Mouse (Mus musculus) ES-Bruce4 (cell line): ENCODE measurements around the gene Src. TPM values are rescaled to one million over a fixed set of nuclear protein-coding genes. Genes with fewer than 3 reads are reported as not detected.
A peak's percentile ranks its signal among the peaks of the same experiment; 100 is the strongest.

Experiments used
- H3K27ac ChIP-seq: 2 replicates; pipeline ENCODE4 v1.5.1; 2012; ENCODE audit warnings: low read length, inconsistent platforms; ENCODE audit not compliant: insufficient read depth
- H3K27me3 ChIP-seq: 2 replicates; pipeline ENCODE4 v1.6.1; 2012; ENCODE audit warnings: mild to moderate bottlenecking, low read length, inconsistent platforms; ENCODE audit not compliant: control insufficient read depth, poor library complexity, insufficient read depth, severe bottlenecking
- H3K36me3 ChIP-seq: 2 replicates; pipeline ENCODE4 v1.6.1; 2012; ENCODE audit warnings: inconsistent platforms, mild to moderate bottlenecking, low read length, moderate library complexity; ENCODE audit not compliant: control insufficient read depth, poor library complexity, insufficient read depth, severe bottlenecking
- H3K4me1 ChIP-seq: one replicate; pipeline ENCODE4 v1.8.1; 2011; ENCODE audit warnings: low read length; ENCODE audit not compliant: control insufficient read depth, insufficient read depth
- H3K4me3 ChIP-seq: 2 replicates; pipeline ENCODE4 v1.5.1; 2011; ENCODE audit warnings: low read depth, mild to moderate bottlenecking, low read length
- H3K9ac ChIP-seq: 2 replicates; pipeline ENCODE4 v1.6.1; 2012; ENCODE audit warnings: low read depth, mild to moderate bottlenecking, inconsistent platforms; ENCODE audit not compliant: poor library complexity, severe bottlenecking
- H3K9me3 ChIP-seq: replicated peaks from 2 replicates; pipeline ENCODE4 v1.6.1; 2012; ENCODE audit warnings: mild to moderate bottlenecking, low read length, inconsistent platforms; ENCODE audit not compliant: control insufficient read depth, poor library complexity, insufficient read depth, severe bottlenecking
- CTCF ChIP-seq: IDR thresholded peaks from one replicate; pipeline ENCODE4 v1.8.1; 2011; ENCODE audit warnings: low read depth, low read length
- EP300 ChIP-seq: IDR thresholded peaks from 2 replicates; pipeline ENCODE4 v1.6.1; 2011; ENCODE audit warnings: low read depth, low read length; ENCODE audit not compliant: insufficient read depth
- POLR2A ChIP-seq: IDR thresholded peaks from one replicate; pipeline ENCODE4 v1.8.1; 2011; ENCODE audit warnings: low read length; ENCODE audit not compliant: insufficient read depth
- polyA plus RNA-seq: library from polyadenylated mRNA; stranded (reverse); fragments of >200 nt; gene quantifications from 2 replicates; pipeline ENCODE4 v1.2.4, GENCODE M21; 2011; ENCODE audit warnings: low read depth; ENCODE audit not compliant: missing spikeins, insufficient read depth, insufficient read length

The Src gene
- polyA plus RNA-seq, 1 experiment: 54.7 TPM

DNA sequence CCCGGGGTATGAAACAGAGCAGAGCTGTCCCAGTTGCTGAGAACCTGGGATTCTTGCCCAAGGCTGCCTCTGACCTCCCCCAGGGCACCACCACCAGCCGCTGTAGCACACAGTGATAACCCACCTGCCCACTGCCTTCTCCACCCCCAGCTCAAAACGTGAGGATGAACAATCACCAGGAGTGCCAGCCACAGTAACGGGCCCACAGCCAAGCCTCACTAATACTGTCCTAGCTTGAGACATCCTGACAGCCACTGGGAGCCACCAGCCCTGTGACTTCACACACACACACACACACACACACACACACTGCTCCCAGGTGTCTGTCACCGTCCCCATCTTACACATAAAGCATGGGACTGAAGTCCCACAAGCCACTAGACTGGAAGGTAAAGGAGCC, 22.9 kb upstream of the Src start:
- H3K36me3 ChIP-seq: no peaks in the 10 kb centered on the region
- H3K27ac ChIP-seq: no peak overlapping the region
- H3K4me1 ChIP-seq: peaks cover 14% of the 10 kb centered on the region
- no peaks in the 10 kb centered on the region for H3K9me3 ChIP-seq
- H3K9ac ChIP-seq: no peak overlapping the region
- no peaks in the 10 kb centered on the region for H3K27me3 ChIP-seq
- TF ChIP-seq CTCF (no peak), EP300 (no peak), POLR2A (no peak)
- H3K4me3 ChIP-seq: no peak overlapping the region

DNA sequence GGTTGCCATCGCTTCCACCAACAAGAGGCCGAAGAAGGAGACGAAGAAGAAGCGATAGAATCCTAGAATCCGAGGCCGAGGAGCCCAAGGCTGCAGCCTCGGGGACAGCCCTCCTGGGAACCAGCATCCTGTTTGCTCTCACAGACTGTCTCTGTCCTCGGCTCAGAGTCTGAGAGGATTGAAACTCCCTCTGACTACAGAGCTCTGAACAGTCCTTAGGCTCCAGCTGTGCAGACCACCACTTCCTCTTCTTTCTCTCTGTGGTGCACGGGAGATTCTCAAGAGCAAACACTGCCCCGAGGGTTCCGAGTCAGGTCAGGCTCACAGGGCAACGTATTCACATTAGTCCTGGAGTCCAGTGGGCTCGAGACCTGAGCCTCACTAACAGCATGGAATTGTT, 22.3 kb upstream of the Src start:
- H3K9ac ChIP-seq: no peak overlapping the region
- H3K27ac ChIP-seq: no peak overlapping the region

DNA sequence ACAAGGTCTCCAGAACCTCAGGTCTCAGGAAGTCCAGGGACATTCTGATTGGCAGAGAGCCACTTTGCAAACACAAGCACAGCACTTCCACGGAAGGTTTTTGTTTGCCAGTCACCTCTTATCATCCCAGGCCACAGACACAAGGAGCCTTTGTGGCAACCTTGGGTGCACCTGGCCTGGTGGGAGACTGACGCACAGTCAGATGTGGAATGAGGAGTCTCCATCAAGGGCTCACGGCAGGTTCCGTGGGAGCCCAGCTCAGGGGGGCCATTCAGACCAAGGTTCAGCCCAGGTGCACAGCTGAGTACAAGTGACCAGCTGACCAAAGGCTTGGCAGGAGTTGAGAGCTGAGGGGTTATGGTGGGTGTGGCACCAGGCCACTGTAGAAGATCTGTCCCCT, 20.9 kb upstream of the Src start:
- Histone ChIP-seq H3K36me3 (no peaks in the 10 kb centered on the region), H3K4me3 (no peak overlapping the region), H3K9me3 (no peaks in the 10 kb centered on the region), H3K27ac (no peak overlapping the region), H3K9ac (no peak overlapping the region), H3K27me3 (no peaks in the 10 kb centered on the region), H3K4me1 (peaks cover 12% of the 10 kb centered on the region)
- TF ChIP-seq EP300 (no peak), POLR2A (no peak), CTCF (no peak)

More for the DNA sequence above, 22.3 kb upstream of the Src start:
- TF ChIP-seq CTCF: no peak
- no peak for TF ChIP-seq EP300
- TF ChIP-seq POLR2A: no peak
- Histone ChIP-seq H3K36me3 (no peaks in the 10 kb centered on the region), H3K4me3 (no peak overlapping the region), H3K9me3 (no peaks in the 10 kb centered on the region), H3K4me1 (peaks cover 14% of the 10 kb centered on the region), H3K27me3 (no peaks in the 10 kb centered on the region)

DNA sequence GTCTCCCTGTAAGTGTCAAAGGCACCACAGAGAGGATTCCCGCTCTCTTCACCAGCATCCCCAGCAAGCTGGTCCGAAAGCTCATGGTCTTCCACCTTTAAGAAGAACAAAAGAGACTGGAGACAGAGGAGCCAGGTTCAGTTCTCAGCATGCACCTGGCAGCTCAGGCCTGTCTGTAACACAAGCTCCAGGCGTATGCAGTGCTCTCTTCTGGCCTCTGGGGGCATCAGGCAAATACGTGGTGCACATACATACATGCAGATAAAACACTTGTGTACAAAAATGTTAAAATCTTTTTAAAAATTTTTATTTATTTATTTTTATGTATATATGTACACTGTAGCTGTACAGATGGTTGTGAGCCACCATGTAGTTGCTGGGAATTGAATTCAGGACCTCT, 19.7 kb upstream of the Src start:
- no peak overlapping the region for H3K4me3 ChIP-seq
- peaks cover 7% of the 10 kb centered on the region for H3K4me1 ChIP-seq
- H3K9me3 ChIP-seq: no peaks in the 10 kb centered on the region
- no peak overlapping the region for H3K9ac ChIP-seq
- no peaks in the 10 kb centered on the region for H3K27me3 ChIP-seq
- TF ChIP-seq POLR2A (no peak), CTCF (peak; percentile 35)
- no peaks in the 10 kb centered on the region for H3K36me3 ChIP-seq
- H3K27ac ChIP-seq: no peak overlapping the region

- no peak overlapping the region for H3K27ac ChIP-seq
- H3K4me1 ChIP-seq: peaks cover 6% of the 10 kb centered on the region
- H3K9ac ChIP-seq: no peak overlapping the region
- H3K27me3 ChIP-seq: no peaks in the 10 kb centered on the region
- no peaks in the 10 kb centered on the region for H3K9me3 ChIP-seq
- no peak for TF ChIP-seq CTCF
- TF ChIP-seq POLR2A: no peak
- TF ChIP-seq EP300: no peak
- H3K36me3 ChIP-seq: no peaks in the 10 kb centered on the region
- no peak overlapping the region for H3K4me3 ChIP-seq
Measured at GRCm38 (mm10) chr2:157399797-157400196, 18.4 kb upstream of the Src start.

DNA sequence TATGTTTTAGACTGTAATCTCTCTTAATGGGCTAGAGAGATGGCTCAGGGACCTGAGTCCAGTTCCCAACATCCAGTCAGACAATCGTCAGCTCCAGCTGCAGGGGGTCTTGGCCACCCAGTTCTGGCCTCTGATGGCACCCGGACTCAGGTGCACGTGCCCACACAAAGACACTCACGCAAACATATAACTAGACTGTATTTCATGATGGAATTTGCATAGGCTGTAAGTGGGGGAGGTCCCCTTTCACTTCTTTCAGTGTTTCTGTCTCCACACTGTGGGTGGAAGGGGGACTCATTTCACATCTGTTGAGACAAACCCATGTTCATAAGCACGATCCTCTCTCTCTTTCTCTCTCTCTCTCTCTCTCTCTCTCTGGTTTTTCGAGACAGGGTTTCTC, 17.8 kb upstream of the Src start:
- Histone ChIP-seq H3K9me3 (no peaks in the 10 kb centered on the region), H3K36me3 (no peaks in the 10 kb centered on the region), H3K27me3 (no peaks in the 10 kb centered on the region), H3K27ac (no peak overlapping the region), H3K9ac (no peak overlapping the region), H3K4me3 (no peak overlapping the region), H3K4me1 (peaks cover 6% of the 10 kb centered on the region)
- TF ChIP-seq EP300 (no peak), POLR2A (no peak), CTCF (no peak)
